Mouse (Mus musculus) embryo, embryonic 9.5 days (tissue): ENCODE results near the gene Psmb8.
A peak's percentile ranks its signal among the peaks of the same experiment; 100 is the strongest.

ENCODE experiments used
- DNase-seq: peaks from one replicate; pipeline ENCODE4 v3.0.0-alpha.2; 2017; ENCODE audit errors: extremely low spot score

The Psmb8 gene

GRCm38 (mm10) chr17:34196941-34197894, at the start of gene Psmb8:
Gene Psmb8 (plus strand): TSS chr17:34197721.
- DNase-seq: peak; percentile 83

- DNase-seq: no peak
Observed at GRCm38 (mm10) chr17:34152923-34153322, 44.6 kb upstream of the Psmb8 start, which contains the start of gene H2-DMb1. Gene H2-DMb1 (plus strand): TSS chr17:34153072.

GRCm38 (mm10) chr17:34155534-34155933, 42.0 kb upstream of the Psmb8 start:
- DNase-seq: no peak

GRCm38 (mm10) chr17:34164202-34164895, 33.2 kb upstream of the Psmb8 start:
- DNase-seq: peak; percentile 12

GRCm38 (mm10) chr17:34165033-34165730, 32.3 kb upstream of the Psmb8 start:
- DNase-seq: no peak

GRCm38 (mm10) chr17:34169279-34169678, 28.2 kb upstream of the Psmb8 start:
- peak; percentile 26 for DNase-seq

DNA sequence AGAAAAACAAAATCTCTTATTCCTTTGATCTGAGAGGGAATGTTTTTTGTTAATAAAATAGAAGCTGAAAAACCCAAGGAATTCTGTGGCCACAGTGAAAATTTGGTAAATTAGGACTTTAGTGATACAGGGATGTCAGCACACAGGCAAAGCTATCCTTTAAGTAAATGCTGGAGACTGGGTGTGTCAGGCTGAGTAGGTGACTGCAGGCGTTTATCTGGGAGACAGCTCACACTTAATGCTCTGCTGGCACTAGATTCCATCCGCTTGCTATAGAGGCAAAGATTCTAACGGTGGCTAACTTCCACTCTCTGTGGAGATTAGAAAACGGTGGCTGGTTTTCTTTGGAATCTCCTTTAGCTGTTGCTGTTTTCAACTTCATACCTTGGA, 27.0 kb upstream of the Psmb8 start:
- DNase-seq: no peak

DNA sequence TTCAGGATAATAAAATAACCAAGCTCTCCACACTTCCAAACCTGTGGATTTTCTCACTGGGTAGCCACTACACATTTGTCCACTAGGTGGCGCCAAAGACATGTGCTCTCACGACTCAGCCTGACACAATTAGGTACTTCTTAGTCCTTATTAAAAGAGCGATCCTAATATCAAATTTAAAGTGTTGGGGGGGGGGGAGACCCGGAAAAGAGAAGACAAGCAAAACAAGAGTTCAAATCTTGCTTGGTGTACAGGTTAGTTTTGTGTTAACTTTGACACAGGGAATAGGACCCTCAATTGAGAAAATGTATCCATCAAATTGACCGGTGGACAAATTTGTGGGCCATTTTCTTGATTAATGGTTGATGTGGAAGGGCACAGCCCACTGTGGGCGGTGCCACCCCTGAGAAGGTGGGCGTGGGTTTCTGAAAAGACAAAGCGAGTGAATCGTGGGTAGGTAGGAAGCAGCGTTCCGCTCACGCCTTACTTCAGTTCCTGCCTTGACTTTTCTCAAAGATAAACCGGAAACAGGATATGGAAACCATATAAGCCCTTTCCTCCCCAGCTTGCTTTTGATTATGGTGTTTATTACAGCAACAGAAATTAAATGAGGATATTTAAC, 26.5 kb upstream of the Psmb8 start:
- DNase-seq: peak; percentile 62

DNA sequence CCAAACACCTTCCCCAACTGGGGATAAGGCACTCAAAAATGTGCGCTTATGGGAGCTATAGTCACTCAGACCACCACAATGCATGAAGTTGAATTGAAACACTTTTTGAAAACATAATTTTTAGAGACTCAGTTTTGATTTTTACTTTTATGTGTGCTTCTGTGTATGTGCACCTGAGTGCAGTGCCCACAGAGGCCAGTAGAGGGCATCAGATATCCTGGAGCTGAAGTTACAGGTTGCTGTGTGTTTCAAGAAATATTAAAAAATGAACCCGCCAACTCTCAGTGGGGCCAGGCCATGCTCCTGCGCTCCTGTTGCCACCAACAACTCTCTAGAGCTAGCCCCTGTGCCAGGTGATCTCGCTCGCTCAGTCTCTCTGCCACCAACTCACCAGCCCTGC, 25.0 kb upstream of the Psmb8 start:
- no peak for DNase-seq

DNA sequence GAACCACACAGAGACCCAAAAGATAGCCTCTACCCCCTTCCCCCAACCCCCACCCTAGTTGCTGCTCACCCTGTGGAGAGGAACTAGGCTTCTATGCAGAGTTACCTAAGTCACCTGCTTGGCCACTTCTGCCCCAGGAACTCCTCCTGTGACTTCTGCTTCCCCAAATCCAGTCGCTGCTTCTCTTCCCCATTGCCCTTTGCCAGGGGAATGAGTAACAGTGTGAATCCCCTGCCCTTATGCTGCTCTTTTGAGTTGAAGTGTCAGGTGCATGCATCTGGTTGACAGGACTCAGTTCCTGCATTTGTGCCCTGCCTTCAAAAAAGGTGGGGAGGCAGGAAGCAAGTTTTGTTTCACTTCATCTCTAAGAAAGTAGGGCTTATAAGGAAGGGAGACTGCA, 23.4 kb upstream of the Psmb8 start:
- no peak for DNase-seq

DNA sequence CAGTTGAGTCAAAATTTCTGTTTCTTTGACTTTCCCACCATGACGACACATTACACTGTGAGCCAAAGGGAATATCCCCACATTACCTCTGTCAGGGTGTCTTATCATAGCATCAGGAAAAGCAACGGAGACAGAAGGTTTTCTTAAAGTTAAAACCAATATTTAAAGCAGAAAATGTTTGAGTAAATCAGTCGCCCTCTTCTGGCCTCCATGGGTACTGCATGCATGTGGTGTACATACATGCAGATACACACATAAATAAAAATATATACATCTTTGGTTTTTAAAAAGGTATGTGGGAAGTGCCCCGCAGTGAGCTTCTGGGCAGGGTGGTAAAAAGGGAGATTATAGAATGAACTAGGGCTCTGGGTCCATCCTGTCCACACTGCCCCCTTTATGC, 20.3 kb upstream of the Psmb8 start:
- DNase-seq: no peak

GRCm38 (mm10) chr17:34179019-34179418, 18.5 kb upstream of the Psmb8 start:
- no peak for DNase-seq

- DNase-seq: no peak
Observed at GRCm38 (mm10) chr17:34179913-34180859, 17.3 kb upstream of the Psmb8 start.

DNA sequence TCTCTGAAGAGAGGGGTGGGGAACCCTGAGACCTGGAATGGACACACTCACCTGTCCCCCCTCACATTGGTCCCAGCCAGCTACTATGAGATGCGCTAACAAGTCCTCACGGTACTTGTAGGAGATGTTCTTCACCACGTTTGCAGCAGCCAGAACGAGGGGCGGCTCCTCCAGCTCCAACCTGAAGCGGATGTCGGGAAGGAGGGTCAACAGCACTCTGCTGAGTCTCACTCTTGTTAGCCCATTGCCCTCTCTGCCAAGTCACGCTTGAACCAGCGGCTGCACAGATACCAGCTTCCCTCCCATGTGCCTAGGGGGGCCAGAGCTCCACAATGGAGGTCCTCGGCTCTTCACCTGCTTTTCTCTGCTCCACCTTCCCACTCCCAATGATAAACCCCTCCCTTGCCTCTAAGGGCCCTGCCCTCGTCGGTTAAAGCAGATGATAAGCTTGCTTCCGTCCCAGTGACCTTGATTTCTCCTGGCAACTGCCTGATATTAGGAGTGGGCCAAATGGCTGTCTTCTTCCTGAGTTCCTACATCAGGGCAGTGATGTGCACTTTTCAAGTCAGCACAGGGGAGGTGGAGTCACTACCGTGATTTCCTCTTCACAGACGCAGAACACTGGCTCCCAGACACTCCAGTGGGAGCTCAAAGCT, 13.8 kb upstream of the Psmb8 start:
- no peak for DNase-seq

DNA sequence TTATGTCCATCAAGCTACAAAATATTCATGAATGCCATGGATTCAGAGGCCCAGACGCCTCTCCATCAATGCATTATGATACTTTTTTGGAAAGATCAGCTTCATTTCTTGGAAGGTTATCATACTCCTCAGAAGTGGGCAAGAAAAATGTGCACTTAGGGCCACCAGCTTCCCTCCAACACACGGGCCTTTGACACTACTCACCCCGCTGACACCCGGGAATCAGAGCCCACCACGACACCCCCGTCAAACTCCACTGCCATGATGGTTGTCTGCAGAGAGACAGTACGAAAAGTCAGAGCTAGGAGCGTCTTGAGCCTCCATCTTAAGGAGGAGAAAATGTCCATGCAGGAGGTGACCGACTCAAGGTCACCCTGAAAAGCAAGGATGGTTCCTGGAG, 12.0 kb upstream of the Psmb8 start:
- DNase-seq: no peak

- DNase-seq: no peak
Observed at GRCm38 (mm10) chr17:34186885-34187260, 10.6 kb upstream of the Psmb8 start.

- peak; percentile 93 for DNase-seq
Observed at GRCm38 (mm10) chr17:34187261-34187916, 10.1 kb upstream of the Psmb8 start, which contains the start of the genes Tap1 and Psmb9. Gene Tap1 (plus strand): TSS chr17:34187553. Gene Psmb9 (minus strand): TSS chr17:34187764.

DNA sequence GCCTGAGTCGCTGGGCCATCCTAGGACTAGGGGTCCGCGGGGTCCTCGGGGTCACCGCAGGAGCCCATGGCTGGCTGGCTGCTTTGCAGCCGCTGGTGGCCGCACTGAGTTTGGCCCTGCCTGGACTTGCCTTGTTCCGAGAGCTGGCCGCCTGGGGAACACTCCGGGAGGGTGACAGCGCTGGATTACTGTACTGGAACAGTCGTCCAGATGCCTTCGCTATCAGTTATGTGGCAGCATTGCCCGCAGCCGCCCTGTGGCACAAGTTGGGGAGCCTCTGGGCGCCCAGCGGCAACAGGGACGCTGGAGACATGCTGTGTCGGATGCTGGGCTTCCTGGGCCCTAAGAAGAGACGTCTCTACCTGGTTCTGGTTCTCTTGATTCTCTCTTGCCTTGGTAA, 9.5 kb upstream of the Psmb8 start:
- DNase-seq: no peak

DNA sequence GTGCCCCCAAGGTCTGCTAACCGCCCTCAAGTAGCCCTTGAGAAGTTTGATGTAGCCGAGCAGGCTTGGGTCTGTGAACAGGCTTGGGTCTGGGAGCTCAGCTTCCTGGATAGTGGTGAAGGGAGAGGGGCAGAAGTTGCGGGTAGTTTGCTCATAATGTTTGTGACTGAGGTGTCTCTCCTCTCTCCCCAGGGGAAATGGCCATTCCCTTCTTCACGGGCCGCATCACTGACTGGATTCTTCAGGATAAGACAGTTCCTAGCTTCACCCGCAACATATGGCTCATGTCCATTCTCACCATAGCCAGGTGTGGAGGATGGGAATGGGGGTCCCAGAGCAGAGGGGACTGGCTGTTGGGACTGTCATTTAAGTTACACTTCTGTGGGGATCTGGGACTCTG, 8.5 kb upstream of the Psmb8 start:
- DNase-seq: no peak

GRCm38 (mm10) chr17:34192852-34193251, 4.7 kb upstream of the Psmb8 start:
- no peak for DNase-seq
